Comparison of ENCODE assay signal across 18 mouse cellular contexts in the genomic region with DNA sequence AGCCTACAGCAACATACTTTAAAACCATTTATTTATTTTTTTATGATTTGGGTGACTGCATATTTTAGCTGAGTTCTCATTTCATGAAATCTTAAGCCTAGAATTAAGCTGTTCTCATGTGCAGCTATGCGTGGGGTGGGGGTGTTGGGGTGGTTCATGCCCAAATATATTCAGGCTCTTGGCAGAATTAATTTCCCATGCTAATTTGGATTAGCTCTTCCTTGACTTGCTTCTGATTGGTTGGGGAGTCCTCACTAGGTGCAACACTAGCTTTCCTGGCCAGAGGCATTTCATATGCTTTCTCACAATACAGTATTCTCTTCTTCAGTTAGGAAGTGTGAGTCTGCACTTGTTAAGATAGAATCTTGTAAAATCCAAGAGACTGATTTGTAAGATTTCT.
DNase-seq lines count a peak whose midpoint lies in the region; ATAC-seq lines count a peak whose summit lies in the region.
"Had no signal": no experiment of that assay in that cellular context is flagged by ENCODE, and none has a peak within 500 bp of the region (broad histone marks: within the 10 kb centered on the region; RNA-seq: fewer than 3 reads in every experiment).

No protein-coding gene starts in this region.

- H3K9me3 ChIP-seq in midbrain, embryonic 15.5 days, result no peaks in the 10 kb centered on the region
- H3K9me3 ChIP-seq: hindbrain, embryonic 15.5 days had no signal

- H3K27me3 ChIP-seq in midbrain, embryonic 15.5 days (replicated peaks), result no peaks in the 10 kb centered on the region
- H3K27me3 ChIP-seq: hindbrain, embryonic 15.5 days had no signal

- H3K4me2 ChIP-seq in midbrain, embryonic 15.5 days, result no peak overlapping the region
- H3K4me2 ChIP-seq: heart, embryonic 11.5 days; hindbrain, embryonic 15.5 days had no signal

- no peaks in the 10 kb centered on the region for H3K4me1 ChIP-seq in midbrain, embryonic 15.5 days
- H3K4me1 ChIP-seq: hindbrain, embryonic 15.5 days had no signal

- no peak for DNase-seq in frontal cortex, postnatal 14 days (ENCODE audit: low spot score in 2 of 2)
- DNase-seq in right cerebral cortex, adult 18-20 months, result peak; percentile 2
- no peak for DNase-seq in right cerebral cortex, postnatal 25 days
- DNase-seq in kidney, adult 11 months, result no peak
- no peak for DNase-seq in lung, postnatal 4 days
- DNase-seq: adrenal gland, postnatal 36 days; cerebellum, adult 18-20 months; cerebellum, postnatal 14 days; gastrocnemius, postnatal 14 days; heart, adult 11 months; kidney, postnatal 25 days had no signal

- whole genome bisulfite sequencing in midbrain, embryonic 15.5 days, result 57% methylated on average over 1 of the region's 1 CpGs

- H3K9ac ChIP-seq in midbrain, embryonic 15.5 days, result no peak overlapping the region
- H3K9ac ChIP-seq: hindbrain, embryonic 15.5 days had no signal

- H3K4me3 ChIP-seq in midbrain, embryonic 15.5 days, result no peak overlapping the region
- H3K4me3 ChIP-seq: hindbrain, embryonic 15.5 days had no signal

- H3K36me3 ChIP-seq in midbrain, embryonic 15.5 days (replicated peaks), result no peaks in the 10 kb centered on the region
- H3K36me3 ChIP-seq: hindbrain, embryonic 15.5 days had no signal

- ATAC-seq in frontal cortex, adult (ENCODE audit: low TSS enrichment), result peak; percentile 99
- ATAC-seq in midbrain, embryonic 15.5 days (replicated peaks), result peak; percentile 92
- ATAC-seq: intestine, embryonic 16.5 days had no signal

- H3K27ac ChIP-seq in midbrain, embryonic 15.5 days, result no peak overlapping the region
- H3K27ac ChIP-seq: hindbrain, embryonic 15.5 days; macrophage; stomach, postnatal 0 days had no signal
